Mouse (Mus musculus): Measurements from ENCODE around the gene Atrnl1. TPM values are rescaled to one million over a fixed set of nuclear protein-coding genes. Genes with fewer than 3 reads are reported as not detected.
"Not testable (repeated sequence)": the region's sequence is repeated elsewhere in the genome, so short reads cannot be mapped to it uniquely, and the experiment has no call there.

The Atrnl1 gene
- polyA plus RNA-seq, 1 experiment from 2014 or later: 0.55 TPM

DNA sequence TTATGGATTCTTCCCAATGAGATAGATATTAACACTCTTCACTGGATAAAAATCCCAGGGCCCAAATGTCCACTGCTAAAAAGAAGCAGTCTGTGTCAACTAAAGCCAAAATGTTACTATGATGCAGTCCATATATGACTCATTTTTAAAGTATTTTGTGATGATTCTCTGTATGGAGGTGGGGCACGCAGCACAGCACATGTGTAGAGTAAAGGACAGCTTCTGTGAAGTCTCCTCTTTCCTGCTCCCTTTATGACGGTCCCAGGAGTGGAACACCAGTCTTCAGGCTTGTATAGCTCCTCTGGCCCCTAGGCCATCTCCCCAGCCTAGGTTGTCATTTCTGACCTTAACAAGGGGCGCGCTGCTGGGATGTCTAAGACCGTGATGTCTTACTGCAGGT is 434.0 kb downstream of the Atrnl1 start:
- Histone ChIP-seq H3K36me3 (replicated peaks) (no peaks in the 10 kb centered on the region), H3K4me1 (replicated peaks) (no peaks in the 10 kb centered on the region), H3K9me3 (replicated peaks) (no peaks in the 10 kb centered on the region), H3K27me3 (no peaks in the 10 kb centered on the region), H3K4me3 (replicated peaks) (no peak overlapping the region), H3K4me2 (no peak overlapping the region), H3K27ac (replicated peaks) (no peak overlapping the region), H3K9ac (no peak overlapping the region)
- 64% methylated on average over 5 of the region's 5 CpGs for WGBS (ENCODE audit: insufficient replicate concordance)
- no peak for ATAC-seq (ENCODE audit: insufficient read depth)

- H3K27me3 ChIP-seq: no peaks in the 10 kb centered on the region
Observed at GRCm38 (mm10) chr19:58046656-58047055, 435.8 kb downstream of the Atrnl1 start.

DNA sequence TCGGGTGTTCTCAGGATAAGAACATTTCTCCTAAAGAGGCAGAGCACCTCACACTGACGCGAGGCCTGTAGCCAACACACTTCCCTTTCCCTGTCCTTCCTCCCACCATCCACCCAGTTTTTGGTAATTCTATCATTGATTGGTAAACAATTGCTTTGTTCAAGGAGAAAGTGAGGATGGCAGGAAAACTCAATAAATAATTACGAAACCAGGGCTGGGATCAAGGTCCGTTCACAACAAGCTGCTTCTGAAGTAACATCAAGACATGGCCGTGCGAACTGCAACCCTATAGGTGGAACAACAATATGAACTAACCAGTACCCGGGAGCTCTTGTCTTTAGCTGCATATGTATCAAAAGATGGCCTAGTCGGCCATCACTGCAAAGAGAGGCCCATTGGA is 439.6 kb downstream of the Atrnl1 start:
- not testable (repeated sequence) for ATAC-seq (ENCODE audit: insufficient read depth); H3K4me1 ChIP-seq (replicated peaks); H3K36me3 ChIP-seq (replicated peaks); H3K9me3 ChIP-seq (replicated peaks); H3K4me2 ChIP-seq; H3K9ac ChIP-seq; H3K4me3 ChIP-seq (replicated peaks); H3K27ac ChIP-seq (replicated peaks); H3K27me3 ChIP-seq
- WGBS (ENCODE audit: insufficient replicate concordance): 74% methylated on average over 8 of the region's 9 CpGs

More at GRCm38 (mm10) chr19:58046656-58047055, 435.8 kb downstream of the Atrnl1 start:
- Histone ChIP-seq H3K4me2 (no peak overlapping the region), H3K4me1 (replicated peaks) (no peaks in the 10 kb centered on the region), H3K36me3 (replicated peaks) (no peaks in the 10 kb centered on the region), H3K4me3 (replicated peaks) (no peak overlapping the region), H3K9ac (no peak overlapping the region), H3K9me3 (replicated peaks) (no peaks in the 10 kb centered on the region), H3K27ac (replicated peaks) (no peak overlapping the region)
- WGBS (ENCODE audit: insufficient replicate concordance): 71% methylated on average over 7 of the region's 7 CpGs
- no peak for ATAC-seq (ENCODE audit: insufficient read depth)

DNA sequence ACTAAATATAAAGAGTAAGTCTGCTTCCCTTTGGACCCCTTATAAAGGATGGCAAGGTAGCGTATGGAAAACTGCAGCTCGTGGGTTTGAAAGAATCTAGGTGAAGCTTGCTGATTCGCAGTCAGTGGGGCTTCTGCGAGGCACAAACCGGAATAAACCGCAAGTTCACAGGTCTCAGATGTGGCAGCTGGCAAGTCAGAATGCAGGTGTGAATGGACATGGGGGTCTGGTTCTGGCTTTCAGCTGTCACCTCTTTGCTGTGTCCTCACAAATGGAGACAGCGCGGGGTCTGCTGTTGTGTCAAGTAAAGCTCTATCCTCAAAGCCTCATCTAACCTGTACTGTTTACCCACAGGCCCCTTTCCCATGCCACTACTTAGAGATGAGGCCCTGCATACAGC is 440.2 kb downstream of the Atrnl1 start:
- Histone ChIP-seq H3K27ac (replicated peaks) (no peak overlapping the region), H3K4me2 (no peak overlapping the region), H3K36me3 (replicated peaks) (no peaks in the 10 kb centered on the region), H3K9ac (no peak overlapping the region), H3K27me3 (no peaks in the 10 kb centered on the region), H3K9me3 (replicated peaks) (no peaks in the 10 kb centered on the region), H3K4me3 (replicated peaks) (no peak overlapping the region), H3K4me1 (replicated peaks) (no peaks in the 10 kb centered on the region)
- WGBS (ENCODE audit: insufficient replicate concordance): 76% methylated on average over 8 of the region's 8 CpGs
- no peak for ATAC-seq (ENCODE audit: insufficient read depth)

DNA sequence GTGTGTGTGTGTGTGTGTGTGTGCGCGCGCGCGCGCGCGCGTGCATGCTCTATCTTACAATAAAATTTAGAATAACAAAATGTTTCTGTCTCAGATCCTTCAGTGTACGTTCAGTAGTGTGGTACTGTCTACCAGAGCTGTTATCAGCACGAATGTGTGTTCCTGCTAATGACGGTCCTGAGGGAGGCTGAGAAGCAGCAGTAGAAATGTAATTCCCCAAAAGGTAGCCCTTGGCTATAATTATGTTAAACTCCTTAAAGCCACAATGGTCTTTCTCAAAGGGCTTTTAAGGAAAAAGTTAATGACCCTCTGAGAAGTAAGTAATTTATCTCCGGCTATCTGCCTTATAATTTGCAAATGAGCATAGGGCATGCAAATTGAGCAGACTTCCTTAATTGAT is 441.1 kb downstream of the Atrnl1 start:
- Histone ChIP-seq H3K4me1 (replicated peaks) (no peaks in the 10 kb centered on the region), H3K9me3 (replicated peaks) (no peaks in the 10 kb centered on the region), H3K9ac (no peak overlapping the region), H3K36me3 (replicated peaks) (no peaks in the 10 kb centered on the region), H3K27me3 (no peaks in the 10 kb centered on the region), H3K4me2 (no peak overlapping the region), H3K27ac (replicated peaks) (no peak overlapping the region), H3K4me3 (replicated peaks) (no peak overlapping the region)
- WGBS (ENCODE audit: insufficient replicate concordance): 78% methylated on average over 13 of the region's 13 CpGs
- no peak for ATAC-seq (ENCODE audit: insufficient read depth)

DNA sequence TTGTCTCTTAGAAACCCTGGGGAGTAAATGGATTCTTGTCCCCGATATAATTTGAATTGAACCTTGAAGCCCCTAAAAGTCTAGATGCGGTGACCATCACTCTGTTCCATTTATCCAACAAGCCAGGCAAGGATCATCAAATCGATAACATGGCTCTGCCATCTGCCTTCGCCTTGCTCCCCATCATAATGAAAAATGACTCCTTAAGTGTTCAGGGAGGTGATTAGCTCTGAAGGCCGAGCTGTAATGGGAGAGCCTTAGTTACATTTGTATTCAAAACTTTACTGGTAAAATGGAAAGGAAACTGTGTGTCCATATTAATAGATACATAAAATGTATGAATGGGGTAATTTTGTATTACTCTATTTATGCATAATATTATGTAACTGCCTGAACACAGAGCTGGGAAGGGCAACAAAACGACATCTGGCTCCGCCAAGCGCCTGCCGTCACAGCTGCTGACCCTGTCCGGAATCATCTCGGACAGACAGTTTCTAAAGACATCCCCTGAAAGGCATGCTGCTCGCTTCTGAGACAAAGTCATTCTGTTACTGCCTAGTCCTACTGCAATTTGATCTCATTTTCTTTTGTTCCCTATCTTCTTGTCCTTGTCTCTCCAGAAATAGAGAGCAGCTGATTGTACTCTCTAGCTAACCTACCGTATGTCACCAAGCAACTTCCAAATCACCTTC is 441.8 kb downstream of the Atrnl1 start:
- no peak overlapping the region for H3K9ac ChIP-seq
- H3K4me3 ChIP-seq (replicated peaks): no peak overlapping the region
- H3K27ac ChIP-seq (replicated peaks): no peak overlapping the region
- no peak overlapping the region for H3K4me2 ChIP-seq
- H3K4me1 ChIP-seq (replicated peaks): no peaks in the 10 kb centered on the region
- ATAC-seq (ENCODE audit: insufficient read depth): no peak
- H3K27me3 ChIP-seq: no peaks in the 10 kb centered on the region
- 76% methylated on average over 13 of the region's 13 CpGs for WGBS (ENCODE audit: insufficient replicate concordance)
- no peaks in the 10 kb centered on the region for H3K9me3 ChIP-seq (replicated peaks)
- H3K36me3 ChIP-seq (replicated peaks): no peaks in the 10 kb centered on the region

DNA sequence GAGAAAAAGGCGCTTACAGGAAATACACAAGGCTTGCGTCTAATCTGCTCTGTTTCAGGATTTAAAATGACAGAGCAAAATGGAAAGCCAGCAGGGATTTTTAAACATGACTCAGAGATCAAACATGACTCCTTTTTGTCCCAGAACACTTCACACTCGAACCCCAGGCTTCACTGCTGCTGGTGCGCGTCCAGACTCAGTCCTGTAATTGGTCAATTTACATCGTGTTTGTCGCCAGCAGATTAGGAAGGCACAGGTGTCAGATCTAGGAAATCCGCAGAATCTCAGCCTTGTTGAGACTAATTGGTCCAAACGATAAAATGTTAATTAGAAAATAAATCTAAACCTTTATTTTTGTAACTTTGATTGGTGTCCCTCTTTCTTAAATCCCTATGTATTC is 448.9 kb downstream of the Atrnl1 start:
- Histone ChIP-seq H3K4me3 (replicated peaks) (no peak overlapping the region), H3K27me3 (no peaks in the 10 kb centered on the region), H3K4me1 (replicated peaks) (no peaks in the 10 kb centered on the region; the same call in 1 of the 2 replicates), H3K9me3 (replicated peaks) (no peaks in the 10 kb centered on the region), H3K4me2 (no peak overlapping the region), H3K9ac (no peak overlapping the region), H3K27ac (replicated peaks) (no peak overlapping the region), H3K36me3 (replicated peaks) (no peaks in the 10 kb centered on the region)
- no peak for ATAC-seq (ENCODE audit: insufficient read depth)
- WGBS (ENCODE audit: insufficient replicate concordance): 36% methylated on average over 9 of the region's 9 CpGs

DNA sequence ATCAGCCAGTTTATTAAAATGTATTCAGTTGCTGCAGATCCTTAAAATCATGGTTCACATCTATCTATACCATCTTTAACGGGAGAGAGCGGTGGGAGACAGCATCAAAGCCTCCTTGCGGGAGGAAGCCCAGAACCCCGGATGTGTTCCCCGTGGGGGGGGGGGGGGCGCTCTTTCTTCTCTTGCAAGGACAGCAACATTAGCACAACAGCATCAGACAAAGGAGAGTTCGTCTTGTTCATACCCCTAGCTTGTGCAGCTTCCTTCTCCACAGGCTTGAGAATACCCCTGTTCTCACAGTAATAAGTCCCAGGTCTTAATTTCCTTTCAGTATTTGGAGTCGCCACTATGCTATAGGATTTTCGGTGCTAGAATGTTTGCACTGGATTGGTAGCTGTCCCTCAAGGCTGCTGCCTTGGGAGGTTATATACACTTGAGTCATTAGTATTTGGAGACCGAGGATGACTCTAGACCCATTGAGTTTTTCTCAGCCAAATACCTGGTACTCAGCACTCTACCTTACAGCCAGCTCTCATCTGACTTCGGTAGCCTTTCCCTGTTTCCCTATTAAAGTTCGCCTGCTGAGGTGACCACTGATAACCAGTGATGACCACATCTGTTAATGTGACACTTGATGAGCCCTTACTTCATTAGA is 449.5 kb downstream of the Atrnl1 start:
- no peak overlapping the region for H3K9ac ChIP-seq
- 26% methylated on average over 12 of the region's 12 CpGs for WGBS (ENCODE audit: insufficient replicate concordance)
- no peak overlapping the region for H3K4me3 ChIP-seq (replicated peaks)
- no peak for ATAC-seq (ENCODE audit: insufficient read depth)
- H3K36me3 ChIP-seq (replicated peaks): no peaks in the 10 kb centered on the region
- H3K4me1 ChIP-seq (replicated peaks): no peaks in the 10 kb centered on the region; the same call in 1 of the 2 replicates
- no peaks in the 10 kb centered on the region for H3K27me3 ChIP-seq
- no peaks in the 10 kb centered on the region for H3K9me3 ChIP-seq (replicated peaks)
- H3K4me2 ChIP-seq: no peak overlapping the region
- H3K27ac ChIP-seq (replicated peaks): no peak overlapping the region

DNA sequence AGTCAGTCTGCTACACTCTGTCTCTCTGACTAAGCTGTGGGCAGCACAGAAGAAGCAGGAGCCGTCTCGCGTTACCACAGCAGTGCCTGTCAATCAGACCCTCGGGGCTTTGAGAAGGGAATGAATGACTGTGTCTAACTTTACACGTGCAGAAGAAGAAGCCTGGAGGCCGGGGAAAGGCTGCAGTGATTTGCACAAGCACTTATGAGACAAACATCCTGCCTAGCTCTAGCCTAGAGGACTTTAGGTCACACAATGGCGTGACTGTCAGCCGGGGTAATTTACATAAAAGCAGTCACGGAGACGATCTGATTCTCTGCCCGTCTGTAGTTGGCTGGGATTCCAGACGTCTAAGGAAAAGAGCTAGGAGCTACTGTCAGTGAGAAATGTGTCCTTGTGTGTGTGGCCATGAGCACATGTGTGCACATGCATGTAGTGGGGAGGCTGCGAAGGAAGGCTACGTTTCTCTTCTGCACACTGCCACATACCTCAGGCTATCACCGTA is 450.1 kb downstream of the Atrnl1 start:
- 32% methylated on average over 15 of the region's 15 CpGs for WGBS (ENCODE audit: insufficient replicate concordance)
- ATAC-seq (ENCODE audit: insufficient read depth): no peak
- H3K4me2 ChIP-seq: no peak overlapping the region

DNA sequence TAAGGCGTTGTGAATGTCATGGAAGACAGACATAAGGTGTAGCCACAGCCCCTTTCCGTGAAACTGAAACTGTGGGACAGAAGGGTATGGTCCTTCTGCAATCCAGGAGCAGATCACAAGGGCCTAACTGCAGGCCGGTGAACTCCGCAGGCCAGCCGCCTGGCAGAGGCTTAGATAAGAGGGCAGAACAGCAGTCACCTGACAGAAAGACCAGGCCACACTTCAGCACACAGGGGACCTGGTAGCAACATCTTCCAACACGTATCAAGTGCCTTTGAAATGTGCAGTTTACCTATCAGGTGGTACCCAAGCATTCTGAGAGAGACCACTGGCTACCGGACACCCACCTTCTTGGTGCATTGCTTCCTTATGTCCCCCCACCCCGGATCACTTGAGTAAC is 451.1 kb downstream of the Atrnl1 start:
- no peak overlapping the region for H3K9ac ChIP-seq
- H3K36me3 ChIP-seq (replicated peaks): no peaks in the 10 kb centered on the region
- H3K4me2 ChIP-seq: no peak overlapping the region
- H3K4me1 ChIP-seq (replicated peaks): no peaks in the 10 kb centered on the region; the same call in 1 of the 2 replicates
- no peak overlapping the region for H3K4me3 ChIP-seq (replicated peaks)
- H3K9me3 ChIP-seq (replicated peaks): no peaks in the 10 kb centered on the region
- WGBS (ENCODE audit: insufficient replicate concordance): 70% methylated on average over 8 of the region's 8 CpGs
- no peak for ATAC-seq (ENCODE audit: insufficient read depth)
- H3K27ac ChIP-seq (replicated peaks): no peak overlapping the region
- H3K27me3 ChIP-seq: no peaks in the 10 kb centered on the region

More for the DNA sequence above, 450.1 kb downstream of the Atrnl1 start:
- no peak overlapping the region for H3K9ac ChIP-seq
- H3K36me3 ChIP-seq (replicated peaks): no peaks in the 10 kb centered on the region
- no peaks in the 10 kb centered on the region for H3K27me3 ChIP-seq
- H3K9me3 ChIP-seq (replicated peaks): no peaks in the 10 kb centered on the region
- no peaks in the 10 kb centered on the region; the same call in 1 of the 2 replicates for H3K4me1 ChIP-seq (replicated peaks)
- no peak overlapping the region for H3K4me3 ChIP-seq (replicated peaks)
- no peak overlapping the region for H3K27ac ChIP-seq (replicated peaks)

DNA sequence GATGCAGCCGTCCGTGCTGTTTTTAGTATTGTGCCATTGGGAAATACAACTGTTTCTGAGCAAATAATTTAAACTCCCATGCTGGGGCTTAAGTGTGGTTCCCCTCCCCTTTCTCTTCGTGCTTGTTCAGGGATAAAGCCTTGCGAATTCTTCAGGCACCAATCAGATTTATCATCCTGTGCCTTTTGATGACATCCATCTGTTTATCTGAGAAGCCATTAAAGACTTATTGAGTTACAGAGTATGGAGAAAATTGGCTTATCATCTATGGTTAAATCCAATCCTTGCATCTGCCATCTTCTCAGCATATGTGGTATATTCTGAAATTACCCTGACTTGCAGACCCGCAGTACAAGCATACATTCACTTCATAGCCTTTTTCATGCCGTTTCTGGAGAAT is 452.7 kb downstream of the Atrnl1 start:
- Histone ChIP-seq H3K4me3 (replicated peaks) (no peak overlapping the region), H3K9ac (no peak overlapping the region), H3K27ac (replicated peaks) (no peak overlapping the region), H3K9me3 (replicated peaks) (no peaks in the 10 kb centered on the region), H3K4me1 (replicated peaks) (no peaks in the 10 kb centered on the region; the same call in 1 of the 2 replicates), H3K4me2 (no peak overlapping the region), H3K27me3 (no peaks in the 10 kb centered on the region), H3K36me3 (replicated peaks) (no peaks in the 10 kb centered on the region)
- ATAC-seq (ENCODE audit: insufficient read depth): no peak
- WGBS (ENCODE audit: insufficient replicate concordance): 42% methylated on average over 6 of the region's 6 CpGs
